Mouse (Mus musculus) stomach, postnatal 0 days (tissue): ENCODE data around the gene Bap1. TPM values are rescaled to one million over a fixed set of nuclear protein-coding genes. Genes with fewer than 3 reads are reported as not detected.

Source experiments
- ATAC-seq: fragments of 200-750 bp; cut with Nextera tagmentation; 2 replicates; pipeline ENCODE4 v1.8.0; 2017; ENCODE audit not compliant: low FRiP score, low TSS enrichment
- DNase-seq: peaks from one replicate; pipeline ENCODE4 v3.0.0-alpha.2; 2016; ENCODE audit warnings: low spot score
- H3K27ac ChIP-seq: fragments of 300-500 bp; sonication (generic); replicated peaks from 2 replicates; pipeline ENCODE4 v1.5.1; 2014; ENCODE audit warnings: mild to moderate bottlenecking, control low read depth
- H3K27me3 ChIP-seq: fragments of 300-500 bp; sonication (generic); 2 replicates; pipeline ENCODE4 v1.6.1; 2014; ENCODE audit warnings: low read length; ENCODE audit not compliant: control insufficient read depth, insufficient read depth
- H3K36me3 ChIP-seq: fragments of 300-500 bp; sonication (generic); 2 replicates; pipeline ENCODE4 v1.6.1; 2014; ENCODE audit warnings: low read length, mixed read lengths; ENCODE audit not compliant: control insufficient read depth, insufficient read depth
- H3K4me1 ChIP-seq: fragments of 300-500 bp; sonication (generic); replicated peaks from 2 replicates; pipeline ENCODE4 v1.6.1; 2014; ENCODE audit warnings: antibody characterized with exemption; ENCODE audit not compliant: control insufficient read depth, insufficient read depth
- H3K4me2 ChIP-seq: fragments of 300-500 bp; sonication (generic); replicated peaks from 2 replicates; pipeline ENCODE4 v1.6.1; 2014; ENCODE audit warnings: low read depth, mild to moderate bottlenecking, control low read depth, moderate library complexity
- H3K4me3 ChIP-seq: fragments of 300-500 bp; sonication (generic); 2 replicates; pipeline ENCODE4 v1.5.1; 2014; ENCODE audit warnings: low read depth, low read length, control low read depth
- H3K9ac ChIP-seq: fragments of 300-500 bp; sonication (generic); 2 replicates; pipeline ENCODE4 v1.6.1; 2014; ENCODE audit warnings: mild to moderate bottlenecking, low read length, control low read depth, mixed read lengths
- H3K9me3 ChIP-seq: fragments of 300-500 bp; sonication (generic); 2 replicates; pipeline ENCODE4 v1.6.1; 2016; ENCODE audit warnings: low read length; ENCODE audit not compliant: control insufficient read depth
- CTCF ChIP-seq: IDR thresholded peaks from 2 replicates; pipeline ENCODE4 v1.5.1; 2016; ENCODE audit warnings: antibody characterized with exemption, low read depth, mild to moderate bottlenecking, moderate library complexity
- EP300 ChIP-seq: optimal IDR thresholded peaks from 2 replicates; pipeline ENCODE3; 2016; ENCODE audit warnings: antibody characterized with exemption
- WGBS: fragments of 180-500 bp; shearing (Covaris S2); extraction: QIAGEN DNeasy Blood & Tissue Kit; methylation state at CpG from one replicate; pipeline ENCODE4 v1.1.7; 2014; 5-methylcytosine and 5-hydroxymethylcytosine counted together
- polyA plus RNA-seq: library from polyadenylated mRNA; unstranded; fragments of >200 nt; fragmentation: Nextera tagmentation; extraction: Ambion mirVana; gene quantifications from 2 replicates; pipeline ENCODE4 v1.2.1, GENCODE M21; 2015

Bap1 gene
- polyA plus RNA-seq, 1 experiment from 2014 or later = 22.5 TPM

- ATAC-seq = no peak
- no peak overlapping the region for H3K9ac ChIP-seq
- DNase-seq = no peak
- 64% methylated on average over 3 of the region's 3 CpGs for WGBS
- no peaks in the 10 kb centered on the region for H3K4me1 ChIP-seq
- H3K27ac ChIP-seq = no peak overlapping the region
- H3K4me2 ChIP-seq = no peak overlapping the region
- no peaks in the 10 kb centered on the region for H3K27me3 ChIP-seq
- no peaks in the 10 kb centered on the region for H3K36me3 ChIP-seq
- TF ChIP-seq CTCF (no peak), EP300 (no peak)
- no peak overlapping the region for H3K4me3 ChIP-seq
- H3K9me3 ChIP-seq = no peaks in the 10 kb centered on the region
These were observed 10.7 kb upstream of the Bap1 start for GRCm38 (mm10) chr14:31240528-31240927.

- no peaks in the 10 kb centered on the region for H3K9me3 ChIP-seq
- H3K4me1 ChIP-seq = no peaks in the 10 kb centered on the region
- no peak overlapping the region for H3K4me2 ChIP-seq
- 70% methylated on average over 1 of the region's 1 CpGs for WGBS
- DNase-seq = no peak
- ATAC-seq = no peak
- H3K27ac ChIP-seq = no peak overlapping the region
- no peak overlapping the region for H3K4me3 ChIP-seq
- H3K36me3 ChIP-seq = no peaks in the 10 kb centered on the region
- no peak for TF ChIP-seq CTCF
- no peak for TF ChIP-seq EP300
- H3K9ac ChIP-seq = no peak overlapping the region
- no peaks in the 10 kb centered on the region for H3K27me3 ChIP-seq
These were observed 6.5 kb upstream of the Bap1 start for GRCm38 (mm10) chr14:31244777-31245176.

- Histone ChIP-seq H3K9me3 (no peaks in the 10 kb centered on the region), H3K27me3 (no peaks in the 10 kb centered on the region), H3K4me1 (no peaks in the 10 kb centered on the region), H3K4me2 (no peak overlapping the region), H3K36me3 (no peaks in the 10 kb centered on the region), H3K27ac (no peak overlapping the region), H3K9ac (no peak overlapping the region), H3K4me3 (no peak overlapping the region)
- ATAC-seq = no peak
- DNase-seq = no peak
- TF ChIP-seq EP300 (no peak), CTCF (no peak)
- 77% methylated on average over 1 of the region's 1 CpGs for WGBS
These were observed 5.3 kb upstream of the Bap1 start for GRCm38 (mm10) chr14:31245946-31246345.

GRCm38 (mm10) chr14:31248396-31248795, 2.9 kb upstream of the Bap1 start:
- no peaks in the 10 kb centered on the region for H3K9me3 ChIP-seq
- no peak overlapping the region for H3K27ac ChIP-seq
- no peaks in the 10 kb centered on the region for H3K27me3 ChIP-seq
- 78% methylated on average over 6 of the region's 6 CpGs for WGBS
- DNase-seq = no peak
- H3K4me2 ChIP-seq = no peak overlapping the region
- no peaks in the 10 kb centered on the region for H3K36me3 ChIP-seq
- H3K9ac ChIP-seq = no peak overlapping the region
- TF ChIP-seq CTCF = no peak
- no peak for TF ChIP-seq EP300
- H3K4me3 ChIP-seq = no peak overlapping the region
- ATAC-seq = no peak
- no peaks in the 10 kb centered on the region for H3K4me1 ChIP-seq

- no peak for TF ChIP-seq EP300
- TF ChIP-seq CTCF = no peak
- H3K36me3 ChIP-seq = peaks cover 11% of the 10 kb centered on the region; the same call in 1 of the 2 replicates
- DNase-seq = no peak
These were observed 797 bp upstream of the Bap1 start for GRCm38 (mm10) chr14:31250222-31251083.

GRCm38 (mm10) chr14:31251626-31252025, 376 bp downstream of the Bap1 start:
- no peaks in the 10 kb centered on the region for H3K27me3 ChIP-seq
- no peaks in the 10 kb centered on the region for H3K9me3 ChIP-seq
- peaks cover 21% of the 10 kb centered on the region for H3K36me3 ChIP-seq
- no peaks in the 10 kb centered on the region for H3K4me1 ChIP-seq
- no peak for DNase-seq
- H3K4me2 ChIP-seq = peak overlapping the region; percentile 86
- ATAC-seq = no peak; the same call in 1 of the 2 replicates
- H3K9ac ChIP-seq = peak overlapping the region; percentile 99
- peak overlapping the region; percentile 75 for H3K27ac ChIP-seq
- 2% methylated on average over 18 of the region's 18 CpGs for WGBS
- peak overlapping the region; percentile 99 for H3K4me3 ChIP-seq
- TF ChIP-seq EP300 = no peak
- peak; percentile 26 for TF ChIP-seq CTCF

More at GRCm38 (mm10) chr14:31250222-31251083, 797 bp upstream of the Bap1 start:
- 14% methylated on average over 38 of the region's 38 CpGs for WGBS
- H3K9me3 ChIP-seq = no peaks in the 10 kb centered on the region
- H3K4me2 ChIP-seq = peak overlapping the region; percentile 86
- no peaks in the 10 kb centered on the region for H3K27me3 ChIP-seq
- H3K4me3 ChIP-seq = peak overlapping the region; percentile 99
- ATAC-seq = 0 out of 2 replicates have a peak, but pooled peaks have one; percentile 6
- peak overlapping the region; percentile 99 for H3K9ac ChIP-seq
- H3K4me1 ChIP-seq = no peaks in the 10 kb centered on the region
- peak overlapping the region; percentile 95 for H3K27ac ChIP-seq
